Mouse (Mus musculus): ENCODE measurements at regions not wholly inside any gene's neighbourhood (a gene's known extent, or its start where the extent isn't known, plus 50 kb on each side); places are given as distances from the start of the nearest gene placed in this dataset.

GRCm38 (mm10) chr1:177382596-177383190 is 59.5 kb upstream of the Zbtb18 start:
- Histone ChIP-seq H3K4me1 (peaks cover 4% of the 10 kb centered on the region; the same call in 1 of the 2 replicates), H3K9me3 (no peaks in the 10 kb centered on the region), H3K27ac (no peak overlapping the region), H3K4me3 (peak overlapping the region; percentile 19), H3K36me3 (no peaks in the 10 kb centered on the region), H3K27me3 (ENCODE audit: insufficient read depth, poor library complexity, severe bottlenecking) (no peaks in the 10 kb centered on the region)
- whole genome bisulfite sequencing, result 14% methylated on average over 16 of the region's 16 CpGs
- peak; percentile 85 for DNase-seq (ENCODE audit: low spot score)

- no peak overlapping the region for H3K4me3 ChIP-seq
- H3K27ac ChIP-seq, result no peak overlapping the region
- WGBS, result 76% methylated on average over 4 of the region's 4 CpGs
- H3K9me3 ChIP-seq, result no peaks in the 10 kb centered on the region
- no peaks in the 10 kb centered on the region for H3K36me3 ChIP-seq
- H3K27me3 ChIP-seq (ENCODE audit: insufficient read depth, poor library complexity, severe bottlenecking), result no peaks in the 10 kb centered on the region
- H3K4me1 ChIP-seq, result peaks cover 4% of the 10 kb centered on the region; the same call in 1 of the 2 replicates
- DNase-seq (ENCODE audit: low spot score), result no peak
Observed at GRCm38 (mm10) chr1:177382147-177382546, 60.0 kb upstream of the Zbtb18 start.

GRCm38 (mm10) chr1:177378112-177378511 is 64.0 kb upstream of the Zbtb18 start:
- Histone ChIP-seq H3K4me3 (no peak overlapping the region), H3K27me3 (ENCODE audit: insufficient read depth, poor library complexity, severe bottlenecking) (no peaks in the 10 kb centered on the region), H3K27ac (no peak overlapping the region), H3K9me3 (no peaks in the 10 kb centered on the region), H3K36me3 (no peaks in the 10 kb centered on the region), H3K4me1 (peaks cover 14% of the 10 kb centered on the region)
- DNase-seq (ENCODE audit: low spot score), result no peak
- 82% methylated on average over 3 of the region's 3 CpGs for WGBS

- Histone ChIP-seq H3K4me1 (peaks cover 11% of the 10 kb centered on the region), H3K27ac (no peak overlapping the region), H3K9me3 (no peaks in the 10 kb centered on the region), H3K27me3 (ENCODE audit: insufficient read depth, poor library complexity, severe bottlenecking) (no peaks in the 10 kb centered on the region), H3K4me3 (no peak overlapping the region), H3K36me3 (no peaks in the 10 kb centered on the region)
- DNase-seq (ENCODE audit: low spot score), result no peak
- 4% methylated on average over 5 of the region's 5 CpGs for WGBS
Observed at GRCm38 (mm10) chr1:177373226-177373825, 68.8 kb upstream of the Zbtb18 start.

GRCm38 (mm10) chr1:177372066-177372465 is 70.1 kb upstream of the Zbtb18 start:
- 45% methylated on average over 10 of the region's 10 CpGs for WGBS
- H3K27me3 ChIP-seq (ENCODE audit: insufficient read depth, poor library complexity, severe bottlenecking), result no peaks in the 10 kb centered on the region
- no peak for DNase-seq (ENCODE audit: low spot score)

GRCm38 (mm10) chr1:177367864-177368610 is 74.1 kb upstream of the Zbtb18 start:
- WGBS, result 60% methylated on average over 9 of the region's 9 CpGs

More at GRCm38 (mm10) chr1:177372066-177372465, 70.1 kb upstream of the Zbtb18 start:
- Histone ChIP-seq H3K4me3 (no peak overlapping the region), H3K9me3 (no peaks in the 10 kb centered on the region), H3K4me1 (peaks cover 11% of the 10 kb centered on the region), H3K36me3 (no peaks in the 10 kb centered on the region), H3K27ac (no peak overlapping the region)

GRCm38 (mm10) chr1:177366914-177367313 is 75.2 kb upstream of the Zbtb18 start:
- no peak for DNase-seq (ENCODE audit: low spot score)
- Histone ChIP-seq H3K4me3 (no peak overlapping the region), H3K27ac (no peak overlapping the region), H3K4me1 (no peaks in the 10 kb centered on the region), H3K27me3 (ENCODE audit: insufficient read depth, poor library complexity, severe bottlenecking) (no peaks in the 10 kb centered on the region), H3K9me3 (no peaks in the 10 kb centered on the region), H3K36me3 (no peaks in the 10 kb centered on the region)
- WGBS, result 83% methylated on average over 6 of the region's 6 CpGs

More at GRCm38 (mm10) chr1:177367864-177368610, 74.1 kb upstream of the Zbtb18 start:
- no peak overlapping the region for H3K27ac ChIP-seq
- H3K36me3 ChIP-seq, result no peaks in the 10 kb centered on the region
- no peaks in the 10 kb centered on the region for H3K9me3 ChIP-seq
- no peak for DNase-seq (ENCODE audit: low spot score)
- H3K27me3 ChIP-seq (ENCODE audit: insufficient read depth, poor library complexity, severe bottlenecking), result no peaks in the 10 kb centered on the region
- 0 out of 2 replicates have a peak, but pooled peaks cover under 1% of the 10 kb centered on the region for H3K4me1 ChIP-seq
- H3K4me3 ChIP-seq, result no peak overlapping the region

GRCm38 (mm10) chr1:177366475-177366874 is 75.7 kb upstream of the Zbtb18 start:
- H3K4me3 ChIP-seq, result no peak overlapping the region
- DNase-seq (ENCODE audit: low spot score), result no peak
- H3K9me3 ChIP-seq, result no peaks in the 10 kb centered on the region
- no peaks in the 10 kb centered on the region for H3K27me3 ChIP-seq (ENCODE audit: insufficient read depth, poor library complexity, severe bottlenecking)
- WGBS, result 74% methylated on average over 7 of the region's 7 CpGs
- no peak overlapping the region for H3K27ac ChIP-seq
- H3K4me1 ChIP-seq, result no peaks in the 10 kb centered on the region
- H3K36me3 ChIP-seq, result no peaks in the 10 kb centered on the region

- H3K27ac ChIP-seq, result no peak overlapping the region
Observed at GRCm38 (mm10) chr1:177364355-177364754, 77.8 kb upstream of the Zbtb18 start.

GRCm38 (mm10) chr1:177362398-177362797 is 79.8 kb upstream of the Zbtb18 start:
- H3K36me3 ChIP-seq, result no peaks in the 10 kb centered on the region
- 87% methylated on average over 8 of the region's 8 CpGs for WGBS

More at GRCm38 (mm10) chr1:177364355-177364754, 77.8 kb upstream of the Zbtb18 start:
- no peaks in the 10 kb centered on the region for H3K27me3 ChIP-seq (ENCODE audit: insufficient read depth, poor library complexity, severe bottlenecking)
- no peaks in the 10 kb centered on the region for H3K4me1 ChIP-seq
- H3K4me3 ChIP-seq, result no peak overlapping the region
- 80% methylated on average over 7 of the region's 7 CpGs for WGBS
- no peak for DNase-seq (ENCODE audit: low spot score)
- no peaks in the 10 kb centered on the region for H3K9me3 ChIP-seq
- no peaks in the 10 kb centered on the region for H3K36me3 ChIP-seq

GRCm38 (mm10) chr1:177348400-177349092 is 90.5 kb upstream of the Akt3 start:
- no peaks in the 10 kb centered on the region for H3K4me1 ChIP-seq
- H3K4me3 ChIP-seq, result no peak overlapping the region
- WGBS, result 83% methylated on average over 17 of the region's 17 CpGs
- H3K27me3 ChIP-seq (ENCODE audit: insufficient read depth, poor library complexity, severe bottlenecking), result no peaks in the 10 kb centered on the region
- no peak for DNase-seq (ENCODE audit: low spot score)
- no peaks in the 10 kb centered on the region for H3K36me3 ChIP-seq
- H3K27ac ChIP-seq, result no peak overlapping the region
- H3K9me3 ChIP-seq, result no peaks in the 10 kb centered on the region

More at GRCm38 (mm10) chr1:177362398-177362797, 79.8 kb upstream of the Zbtb18 start:
- H3K27ac ChIP-seq, result no peak overlapping the region
- DNase-seq (ENCODE audit: low spot score), result no peak
- no peak overlapping the region for H3K4me3 ChIP-seq
- H3K9me3 ChIP-seq, result no peaks in the 10 kb centered on the region
- H3K4me1 ChIP-seq, result no peaks in the 10 kb centered on the region
- no peaks in the 10 kb centered on the region for H3K27me3 ChIP-seq (ENCODE audit: insufficient read depth, poor library complexity, severe bottlenecking)

GRCm38 (mm10) chr1:177347208-177347607 is 89.2 kb upstream of the Akt3 start:
- Histone ChIP-seq H3K4me3 (no peak overlapping the region), H3K4me1 (no peaks in the 10 kb centered on the region), H3K27me3 (ENCODE audit: insufficient read depth, poor library complexity, severe bottlenecking) (no peaks in the 10 kb centered on the region), H3K9me3 (no peaks in the 10 kb centered on the region), H3K36me3 (no peaks in the 10 kb centered on the region), H3K27ac (no peak overlapping the region)
- WGBS, result 50% methylated on average over 4 of the region's 4 CpGs
- no peak for DNase-seq (ENCODE audit: low spot score)

- Histone ChIP-seq H3K27ac (no peak overlapping the region), H3K36me3 (no peaks in the 10 kb centered on the region), H3K9me3 (no peaks in the 10 kb centered on the region), H3K27me3 (ENCODE audit: insufficient read depth, poor library complexity, severe bottlenecking) (no peaks in the 10 kb centered on the region), H3K4me3 (no peak overlapping the region), H3K4me1 (no peaks in the 10 kb centered on the region)
- WGBS, result 47% methylated on average over 6 of the region's 6 CpGs
- DNase-seq (ENCODE audit: low spot score), result no peak
Observed at GRCm38 (mm10) chr1:177346540-177346939, 88.5 kb upstream of the Akt3 start.
